Mouse (Mus musculus) cerebellum, adult (tissue): Measurements from ENCODE around the gene Dgcr2.
A peak's percentile ranks its signal among the peaks of the same experiment; 100 is the strongest.

Source experiments
- ATAC-seq: cut with Nextera tagmentation; 2 replicates; pipeline ENCODE4 v1.9.2; 2017; ENCODE audit warnings: mild to moderate bottlenecking, moderate library complexity, mixed read lengths; ENCODE audit not compliant: insufficient number of reproducible peaks, low FRiP score, low TSS enrichment

Dgcr2 gene

GRCm38 (mm10) chr16:17898462-17898861 is at the start of gene Dgcr2, which contains the start of gene Tssk2:
Dgcr2 (minus strand) TSS chr16:17898562.
Tssk2 (plus strand) TSS chr16:17898637.
- ATAC-seq: no peak

- no peak for ATAC-seq
Observed at GRCm38 (mm10) chr16:17945081-17945831, 46.9 kb upstream of the Dgcr2 start.

- no peak for ATAC-seq
Observed at GRCm38 (mm10) chr16:17943466-17943865, 45.1 kb upstream of the Dgcr2 start.

- no peak for ATAC-seq
Observed at GRCm38 (mm10) chr16:17939255-17939751, 40.9 kb upstream of the Dgcr2 start.

- peak; percentile 91 for ATAC-seq
Observed at GRCm38 (mm10) chr16:17938821-17939220, 40.5 kb upstream of the Dgcr2 start.

GRCm38 (mm10) chr16:17938187-17938586 is 39.8 kb upstream of the Dgcr2 start:
- ATAC-seq: no peak

- no peak for ATAC-seq
Observed at GRCm38 (mm10) chr16:17936776-17937175, 38.4 kb upstream of the Dgcr2 start.

GRCm38 (mm10) chr16:17934445-17934910 is 36.1 kb upstream of the Dgcr2 start:
- no peak for ATAC-seq

GRCm38 (mm10) chr16:17933594-17934444 is 35.5 kb upstream of the Dgcr2 start:
- no peak for ATAC-seq

GRCm38 (mm10) chr16:17931906-17932460 is 33.6 kb upstream of the Dgcr2 start:
- no peak for ATAC-seq

- no peak for ATAC-seq
Observed at GRCm38 (mm10) chr16:17929631-17930030, 31.3 kb upstream of the Dgcr2 start.

- no peak for ATAC-seq
Observed at GRCm38 (mm10) chr16:17929211-17929610, 30.8 kb upstream of the Dgcr2 start.

- peak; percentile 37; the same call in 1 of the 2 replicates for ATAC-seq
Observed at GRCm38 (mm10) chr16:17928627-17929104, 30.3 kb upstream of the Dgcr2 start.

GRCm38 (mm10) chr16:17928087-17928580 is 29.8 kb upstream of the Dgcr2 start, which contains the start of gene Slc25a1:
Slc25a1 (minus strand) TSS chr16:17928219.
- ATAC-seq: peak; percentile 38; the same call in 1 of the 2 replicates

- ATAC-seq: 0 out of 2 replicates have a peak, but pooled peaks have one; percentile 4
Observed at GRCm38 (mm10) chr16:17927351-17928082, 29.2 kb upstream of the Dgcr2 start.

- peak; percentile 21; the same call in 1 of the 2 replicates for ATAC-seq
Observed at GRCm38 (mm10) chr16:17922163-17922538, 23.8 kb upstream of the Dgcr2 start.

GRCm38 (mm10) chr16:17921325-17922162 is 23.2 kb upstream of the Dgcr2 start:
- peak; percentile 89 for ATAC-seq

- no peak for ATAC-seq
Observed at GRCm38 (mm10) chr16:17920586-17920985, 22.2 kb upstream of the Dgcr2 start.
